Mouse (Mus musculus) embryonic facial prominence, embryonic 13.5 days (tissue): ENCODE measurements around the gene Fbxo36. TPM values are rescaled to one million over a fixed set of nuclear protein-coding genes. Genes with fewer than 3 reads are reported as not detected.

ENCODE experiments used
- ATAC-seq: fragments of 200-750 bp; cut with Nextera tagmentation; 2 replicates; pipeline ENCODE4 v1.8.0; 2017; ENCODE audit warnings: low read depth; ENCODE audit not compliant: insufficient number of reproducible peaks, insufficient read depth, low FRiP score, low TSS enrichment
- H3K27ac ChIP-seq: fragments of 300-500 bp; sonication (generic); 2 replicates; pipeline ENCODE4 v1.5.1; 2015; ENCODE audit warnings: moderate library complexity, mild to moderate bottlenecking, inconsistent platforms
- H3K27me3 ChIP-seq: fragments of 300-500 bp; sonication (generic); 2 replicates; pipeline ENCODE4 v1.6.1; 2015; ENCODE audit warnings: mild to moderate bottlenecking, inconsistent platforms
- H3K36me3 ChIP-seq: fragments of 300-500 bp; sonication (generic); 2 replicates; pipeline ENCODE4 v1.6.1; 2015; ENCODE audit warnings: mild to moderate bottlenecking, inconsistent platforms
- H3K4me1 ChIP-seq: fragments of 300-500 bp; sonication (generic); 2 replicates; pipeline ENCODE4 v1.6.1; 2015; ENCODE audit warnings: inconsistent platforms
- H3K4me2 ChIP-seq: fragments of 300-500 bp; sonication (generic); 2 replicates; pipeline ENCODE4 v1.6.1; 2015; ENCODE audit warnings: moderate library complexity, mild to moderate bottlenecking, inconsistent platforms
- H3K4me3 ChIP-seq: fragments of 300-500 bp; sonication (generic); 2 replicates; pipeline ENCODE4 v1.5.1; 2015; ENCODE audit warnings: mild to moderate bottlenecking, inconsistent platforms
- H3K9ac ChIP-seq: fragments of 300-500 bp; sonication (generic); 2 replicates; pipeline ENCODE4 v1.6.1; 2015; ENCODE audit warnings: mild to moderate bottlenecking, inconsistent platforms
- H3K9me3 ChIP-seq: fragments of 300-500 bp; sonication (generic); 2 replicates; pipeline ENCODE4 v1.6.1; 2016; ENCODE audit warnings: inconsistent platforms
- WGBS: fragments of 180-500 bp; shearing (Covaris S2); methylation state at CpG from one replicate; pipeline ENCODE4 v1.1.7; 2015; ENCODE audit warnings: mixed read lengths; 5-methylcytosine and 5-hydroxymethylcytosine counted together
- polyA plus RNA-seq: library from polyadenylated mRNA; unstranded; fragments of >200 nt; fragmentation: Nextera tagmentation; extraction: Ambion mirVana; gene quantifications from 2 replicates; pipeline ENCODE4 v1.2.1, GENCODE M21; 2015

The Fbxo36 gene
- polyA plus RNA-seq, 1 experiment from 2014 or later: 8.4 TPM

- H3K9me3 ChIP-seq: no peaks in the 10 kb centered on the region
- H3K36me3 ChIP-seq: no peaks in the 10 kb centered on the region
- no peak overlapping the region for H3K4me2 ChIP-seq
- no peak overlapping the region for H3K9ac ChIP-seq
- no peaks in the 10 kb centered on the region for H3K4me1 ChIP-seq
- no peak overlapping the region for H3K27ac ChIP-seq
- no peak for ATAC-seq
- H3K27me3 ChIP-seq: no peaks in the 10 kb centered on the region
- WGBS: 89% methylated on average over 8 of the region's 8 CpGs
- no peak overlapping the region for H3K4me3 ChIP-seq
Observed at GRCm38 (mm10) chr1:84879571-84880120, 40.0 kb downstream of the Fbxo36 start.

GRCm38 (mm10) chr1:84881248-84882065 is 41.8 kb downstream of the Fbxo36 start:
- no peak overlapping the region for H3K4me2 ChIP-seq
- no peak for ATAC-seq
- no peaks in the 10 kb centered on the region for H3K36me3 ChIP-seq
- WGBS: 62% methylated on average over 11 of the region's 11 CpGs
- H3K4me1 ChIP-seq: no peaks in the 10 kb centered on the region
- no peaks in the 10 kb centered on the region for H3K9me3 ChIP-seq
- no peak overlapping the region for H3K27ac ChIP-seq
- no peak overlapping the region for H3K9ac ChIP-seq
- H3K27me3 ChIP-seq: no peaks in the 10 kb centered on the region
- H3K4me3 ChIP-seq: no peak overlapping the region

- Histone ChIP-seq H3K4me2 (no peak overlapping the region), H3K36me3 (no peaks in the 10 kb centered on the region), H3K27me3 (no peaks in the 10 kb centered on the region), H3K4me1 (no peaks in the 10 kb centered on the region), H3K27ac (no peak overlapping the region), H3K9ac (no peak overlapping the region), H3K9me3 (no peaks in the 10 kb centered on the region), H3K4me3 (no peak overlapping the region)
- ATAC-seq: no peak
- WGBS: 36% methylated on average over 2 of the region's 2 CpGs
Observed at GRCm38 (mm10) chr1:84882066-84882532, 42.5 kb downstream of the Fbxo36 start.

- H3K4me3 ChIP-seq: no peak overlapping the region
- no peaks in the 10 kb centered on the region for H3K9me3 ChIP-seq
- 92% methylated on average over 4 of the region's 4 CpGs for WGBS
- no peaks in the 10 kb centered on the region for H3K36me3 ChIP-seq
- H3K27ac ChIP-seq: no peak overlapping the region
- H3K4me2 ChIP-seq: no peak overlapping the region
- ATAC-seq: no peak
- H3K27me3 ChIP-seq: no peaks in the 10 kb centered on the region
- H3K9ac ChIP-seq: no peak overlapping the region
- H3K4me1 ChIP-seq: no peaks in the 10 kb centered on the region
Observed at GRCm38 (mm10) chr1:84882937-84883336, 43.3 kb downstream of the Fbxo36 start.

- no peak overlapping the region for H3K9ac ChIP-seq
- no peak overlapping the region for H3K27ac ChIP-seq
- no peak overlapping the region for H3K4me2 ChIP-seq
- no peak for ATAC-seq
- H3K4me1 ChIP-seq: no peaks in the 10 kb centered on the region
- no peaks in the 10 kb centered on the region for H3K27me3 ChIP-seq
- H3K9me3 ChIP-seq: no peaks in the 10 kb centered on the region
- H3K4me3 ChIP-seq: no peak overlapping the region
- no peaks in the 10 kb centered on the region for H3K36me3 ChIP-seq
- 68% methylated on average over 4 of the region's 4 CpGs for WGBS
Observed at GRCm38 (mm10) chr1:84883889-84884288, 44.2 kb downstream of the Fbxo36 start.

GRCm38 (mm10) chr1:84885174-84885573 is 45.5 kb downstream of the Fbxo36 start:
- H3K36me3 ChIP-seq: no peaks in the 10 kb centered on the region
- no peak overlapping the region for H3K4me3 ChIP-seq
- no peak overlapping the region for H3K9ac ChIP-seq
- no peaks in the 10 kb centered on the region for H3K9me3 ChIP-seq
- H3K4me2 ChIP-seq: no peak overlapping the region
- H3K4me1 ChIP-seq: no peaks in the 10 kb centered on the region; the same call in 1 of the 2 replicates
- no peak overlapping the region for H3K27ac ChIP-seq
- no peak for ATAC-seq
- no peaks in the 10 kb centered on the region for H3K27me3 ChIP-seq
- 82% methylated on average over 3 of the region's 3 CpGs for WGBS

- no peak overlapping the region for H3K4me3 ChIP-seq
- no peaks in the 10 kb centered on the region for H3K9me3 ChIP-seq
- ATAC-seq: no peak
- H3K36me3 ChIP-seq: no peaks in the 10 kb centered on the region
- H3K4me2 ChIP-seq: no peak overlapping the region
- no peaks in the 10 kb centered on the region; the same call in 1 of the 2 replicates for H3K4me1 ChIP-seq
- no peak overlapping the region for H3K9ac ChIP-seq
- 93% methylated on average over 6 of the region's 6 CpGs for WGBS
- no peak overlapping the region for H3K27ac ChIP-seq
- H3K27me3 ChIP-seq: no peaks in the 10 kb centered on the region
Observed at GRCm38 (mm10) chr1:84885921-84886320, 46.3 kb downstream of the Fbxo36 start.

GRCm38 (mm10) chr1:84889330-84890004 is 49.8 kb downstream of the Fbxo36 start:
- Histone ChIP-seq H3K4me1 (no peaks in the 10 kb centered on the region; the same call in 1 of the 2 replicates), H3K4me3 (no peak overlapping the region), H3K4me2 (no peak overlapping the region), H3K36me3 (no peaks in the 10 kb centered on the region), H3K27ac (no peak overlapping the region), H3K9me3 (no peaks in the 10 kb centered on the region), H3K9ac (no peak overlapping the region), H3K27me3 (no peaks in the 10 kb centered on the region)
- WGBS: 53% methylated on average over 8 of the region's 8 CpGs
- no peak for ATAC-seq

- no peak for ATAC-seq
- Histone ChIP-seq H3K9ac (no peak overlapping the region), H3K4me2 (no peak overlapping the region), H3K36me3 (no peaks in the 10 kb centered on the region), H3K4me3 (no peak overlapping the region), H3K4me1 (no peaks in the 10 kb centered on the region; the same call in 1 of the 2 replicates), H3K27me3 (no peaks in the 10 kb centered on the region), H3K27ac (no peak overlapping the region), H3K9me3 (no peaks in the 10 kb centered on the region)
- 14% methylated on average over 7 of the region's 7 CpGs for whole genome bisulfite sequencing
Observed at GRCm38 (mm10) chr1:84890005-84890393, 50.4 kb downstream of the Fbxo36 start.

GRCm38 (mm10) chr1:84890503-84890902 is 50.9 kb downstream of the Fbxo36 start:
- no peaks in the 10 kb centered on the region for H3K36me3 ChIP-seq
- no peak overlapping the region for H3K4me2 ChIP-seq
- H3K4me1 ChIP-seq: no peaks in the 10 kb centered on the region; the same call in 1 of the 2 replicates
- no peak overlapping the region for H3K27ac ChIP-seq
- no peaks in the 10 kb centered on the region for H3K9me3 ChIP-seq
- H3K4me3 ChIP-seq: no peak overlapping the region
- no peak for ATAC-seq
- no peaks in the 10 kb centered on the region for H3K27me3 ChIP-seq
- WGBS: 72% methylated on average over 7 of the region's 7 CpGs
- H3K9ac ChIP-seq: no peak overlapping the region

GRCm38 (mm10) chr1:84891746-84892145 is 52.1 kb downstream of the Fbxo36 start:
- no peak for ATAC-seq
- WGBS: 88% methylated on average over 9 of the region's 9 CpGs

More at GRCm38 (mm10) chr1:84891746-84892145, 52.1 kb downstream of the Fbxo36 start:
- Histone ChIP-seq H3K4me3 (no peak overlapping the region), H3K27ac (no peak overlapping the region), H3K9ac (no peak overlapping the region), H3K4me1 (no peaks in the 10 kb centered on the region; the same call in 1 of the 2 replicates), H3K27me3 (no peaks in the 10 kb centered on the region), H3K9me3 (no peaks in the 10 kb centered on the region), H3K4me2 (no peak overlapping the region), H3K36me3 (no peaks in the 10 kb centered on the region)
